25 mouse cellular contexts compared by ENCODE assay signal in genomic region chr6:40131936-40132335, GRCm38 (mm10).
DNase-seq lines count a peak whose midpoint lies in the region; ATAC-seq lines count a peak whose summit lies in the region.
"Had no signal": no experiment of that assay in that cellular context is flagged by ENCODE, and none has a peak within 500 bp of the region (broad histone marks: within the 10 kb centered on the region; RNA-seq: fewer than 3 reads in every experiment).

No protein-coding gene starts in this region.

- H3K9ac ChIP-seq in heart, embryonic 12.5 days, result no peak overlapping the region
- H3K9ac ChIP-seq: embryonic facial prominence, embryonic 12.5 days; embryonic facial prominence, embryonic 15.5 days; forebrain, postnatal 0 days; heart, embryonic 13.5 days; hindbrain, embryonic 14.5 days had no signal

- no peaks in the 10 kb centered on the region for H3K9me3 ChIP-seq in heart, embryonic 12.5 days (replicated peaks)
- H3K9me3 ChIP-seq: embryonic facial prominence, embryonic 12.5 days; embryonic facial prominence, embryonic 15.5 days; heart, embryonic 13.5 days had no signal

- no peaks in the 10 kb centered on the region for H3K4me1 ChIP-seq in heart, embryonic 12.5 days (replicated peaks)
- H3K4me1 ChIP-seq: embryonic facial prominence, embryonic 12.5 days; embryonic facial prominence, embryonic 15.5 days had no signal

- H3K36me3 ChIP-seq in heart, embryonic 12.5 days, result no peaks in the 10 kb centered on the region
- H3K36me3 ChIP-seq: embryonic facial prominence, embryonic 12.5 days; embryonic facial prominence, embryonic 15.5 days; heart, embryonic 13.5 days had no signal

- DNase-seq in adrenal gland, adult 2 months, result peak; percentile 60
- no peak for DNase-seq in adrenal gland, postnatal 4 days (ENCODE audit: low spot score in 2 of 2)
- DNase-seq in heart, adult 11 months, result peak; percentile 19
- DNase-seq in 3T3-L1 (ENCODE audit: low read depth, low spot score) (peak; percentile 87), adipocyte (ENCODE audit: low spot score) (peak; percentile 57)
- DNase-seq: cerebellum, adult 11 months; cerebellum, adult 2 months; cerebellum, adult 9-11 months; cerebellum, postnatal 25 days; forebrain, postnatal 0 days; gastrocnemius, adult 2 months; gastrocnemius, postnatal 14 days; heart, adult 18-20 months; heart, postnatal 14 days; heart, postnatal 4 days; kidney, adult 2 months had no signal

- H3K4me2 ChIP-seq in heart, embryonic 12.5 days, result no peak overlapping the region
- H3K4me2 ChIP-seq: embryonic facial prominence, embryonic 12.5 days; embryonic facial prominence, embryonic 15.5 days; heart, embryonic 13.5 days; hindbrain, embryonic 14.5 days had no signal

- no peaks in the 10 kb centered on the region for H3K27me3 ChIP-seq in heart, embryonic 12.5 days (replicated peaks)
- H3K27me3 ChIP-seq: embryonic facial prominence, embryonic 12.5 days; embryonic facial prominence, embryonic 15.5 days; heart, embryonic 13.5 days had no signal

- ATAC-seq in heart, embryonic 12.5 days (ENCODE audit: insufficient number of reproducible peaks, low FRiP score), result no peak
- ATAC-seq in inflammation-experienced regulatory T-cells, adult 6 months, result no peak
- ATAC-seq: forebrain, embryonic 14.5 days; forebrain, postnatal 0 days; hindbrain, postnatal 0 days; intestine, postnatal 0 days had no signal

- 86% methylated on average over 1 of the region's 1 CpGs for WGBS in heart, embryonic 12.5 days

- no peak overlapping the region for H3K27ac ChIP-seq in heart, embryonic 12.5 days (ENCODE audit: poor library complexity, severe bottlenecking)
- H3K27ac ChIP-seq: embryonic facial prominence, embryonic 12.5 days; embryonic facial prominence, embryonic 15.5 days; gastrocnemius, adult 2 months; heart, embryonic 13.5 days; hindbrain, embryonic 14.5 days; hindbrain, postnatal 0 days had no signal

- H3K4me3 ChIP-seq in heart, embryonic 12.5 days, result no peak overlapping the region
- H3K4me3 ChIP-seq: embryonic facial prominence, embryonic 12.5 days; embryonic facial prominence, embryonic 15.5 days; gastrocnemius, adult 2 months; heart, embryonic 13.5 days had no signal

Comparison
In these comparisons a context has a peak if more than half of its experiments do, and no peak if none do; other contexts are left out.
1. DNase-seq: peak in adrenal gland, adult 2 months (single experiment), heart, adult 11 months (single experiment), 3T3-L1 (single experiment) and adipocyte (single experiment); none in adrenal gland, postnatal 4 days (0 of 2).